Mouse (Mus musculus) layer of hippocampus, postnatal 36 days (tissue): ENCODE results near the gene Nek2. TPM values are rescaled to one million over a fixed set of nuclear protein-coding genes. Genes with fewer than 3 reads are reported as not detected.
A peak's percentile ranks its signal among the peaks of the same experiment; 100 is the strongest.

Experiments
- DNase-seq, 2 experiments: peaks; one replicate each; pipeline ENCODE4 v3.0.0; 2022
- total RNA-seq, 2 experiments: library from RNA; stranded (reverse); gene quantifications; 2 replicates each; pipeline ENCODE4 v1.2.3; 2021

Gene Nek2
- total RNA-seq, 2 experiments from 2014 or later = 2.6 to 2.9 TPM

DNA sequence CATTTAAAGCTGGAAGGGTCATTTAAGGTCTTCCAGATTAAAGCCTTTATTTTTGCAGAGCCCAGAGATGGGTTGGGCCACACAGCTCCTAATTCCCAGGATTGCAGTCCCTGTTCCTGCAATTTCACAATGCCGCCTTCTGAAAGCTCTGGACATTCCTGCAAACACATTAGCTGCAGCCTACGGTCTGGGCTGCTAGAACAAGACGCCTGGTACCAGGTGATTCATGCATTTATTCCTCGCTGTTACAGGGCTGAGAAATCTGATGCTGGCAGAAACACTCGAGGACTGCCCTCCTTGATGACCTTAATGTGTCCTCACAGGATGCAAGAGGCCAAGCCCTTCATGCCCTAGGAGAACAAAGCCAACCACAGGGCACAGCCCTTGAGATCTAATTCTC is 6.3 kb upstream of the Nek2 start:
- no peak for DNase-seq

GRCm38 (mm10) chr1:191816596-191816995 is 4.6 kb upstream of the Nek2 start:
- DNase-seq = no peak

DNA sequence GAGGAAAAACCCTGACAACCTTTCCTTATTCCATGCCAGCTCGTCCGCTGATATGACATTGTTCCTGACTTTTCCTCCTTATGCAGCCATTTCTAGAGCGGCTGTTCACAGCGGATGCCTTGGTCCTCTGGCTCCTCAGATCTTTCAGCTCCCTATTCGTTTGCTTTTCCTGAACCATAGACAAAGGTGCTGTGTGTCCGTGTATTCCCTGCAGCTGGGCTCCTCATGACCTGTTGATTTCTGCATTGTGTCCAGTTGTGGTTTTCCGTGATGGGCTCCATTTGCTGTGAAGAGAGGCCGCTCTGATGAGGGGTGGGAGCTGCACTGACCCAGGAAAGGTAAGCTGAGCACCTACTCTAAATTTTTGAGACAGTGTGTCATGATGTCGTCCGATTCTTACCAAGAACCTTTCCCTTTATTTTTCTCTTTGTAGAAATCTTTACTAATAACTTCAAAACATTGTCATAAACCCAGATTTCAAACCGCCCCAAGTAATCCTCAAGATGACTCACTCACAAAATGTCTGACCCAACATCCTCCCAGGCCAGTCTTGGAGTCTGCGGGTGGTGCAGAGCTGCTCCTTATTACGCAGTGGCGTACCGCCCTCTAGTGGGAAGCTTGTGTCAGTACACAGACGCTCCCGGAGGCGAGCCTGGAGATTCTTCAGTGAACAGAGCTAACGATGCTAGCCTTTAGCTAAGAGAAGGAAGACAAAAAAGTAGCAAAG is 3.7 kb upstream of the Nek2 start:
- peak; percentile 80 to 83 for DNase-seq

GRCm38 (mm10) chr1:191818145-191818631 is 3.1 kb upstream of the Nek2 start:
- no peak for DNase-seq

GRCm38 (mm10) chr1:191819026-191819425 is 2.2 kb upstream of the Nek2 start:
- no peak for DNase-seq

- no peak for DNase-seq
These were observed 306 bp upstream of the Nek2 start for GRCm38 (mm10) chr1:191820951-191821325.

- no peak for DNase-seq
These were observed 7.9 kb downstream of the Nek2 start for GRCm38 (mm10) chr1:191829124-191829523.

GRCm38 (mm10) chr1:191833396-191833795 is 12.2 kb downstream of the Nek2 start:
- no peak for DNase-seq

GRCm38 (mm10) chr1:191834825-191835224 is 13.6 kb downstream of the Nek2 start:
- peak; percentile 58 to 63 for DNase-seq

GRCm38 (mm10) chr1:191836318-191836985 is 15.2 kb downstream of the Nek2 start:
- no peak for DNase-seq

GRCm38 (mm10) chr1:191837691-191838090 is 16.4 kb downstream of the Nek2 start:
- no peak for DNase-seq

GRCm38 (mm10) chr1:191838994-191839741 is 17.9 kb downstream of the Nek2 start:
- no peak for DNase-seq

GRCm38 (mm10) chr1:191840774-191841565 is 19.7 kb downstream of the Nek2 start:
- no peak for DNase-seq

- DNase-seq = no peak
These were observed 21.0 kb downstream of the Nek2 start for GRCm38 (mm10) chr1:191842247-191842646.

DNA sequence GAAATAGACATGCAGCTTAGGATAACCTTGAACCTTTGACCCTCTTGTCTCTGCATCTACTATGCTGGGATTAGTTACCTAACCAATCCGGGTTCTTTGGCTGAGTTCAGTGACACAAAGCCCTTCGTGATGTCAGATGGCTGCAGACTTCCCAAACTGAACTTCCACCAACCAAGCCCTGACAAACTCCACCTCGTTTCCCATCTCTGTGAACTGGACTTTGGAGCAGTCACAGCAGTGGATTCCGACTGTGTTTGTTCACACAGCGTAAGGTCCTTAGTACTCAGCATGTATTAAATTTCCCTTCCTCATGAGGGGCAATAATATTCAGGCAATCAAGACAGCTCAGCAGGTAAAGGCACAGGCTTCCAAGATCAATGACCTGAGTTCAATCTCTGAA is 25.4 kb downstream of the Nek2 start:
- DNase-seq = no peak

- no peak for DNase-seq
These were observed 28.3 kb downstream of the Nek2 start for GRCm38 (mm10) chr1:191849501-191849900.

DNA sequence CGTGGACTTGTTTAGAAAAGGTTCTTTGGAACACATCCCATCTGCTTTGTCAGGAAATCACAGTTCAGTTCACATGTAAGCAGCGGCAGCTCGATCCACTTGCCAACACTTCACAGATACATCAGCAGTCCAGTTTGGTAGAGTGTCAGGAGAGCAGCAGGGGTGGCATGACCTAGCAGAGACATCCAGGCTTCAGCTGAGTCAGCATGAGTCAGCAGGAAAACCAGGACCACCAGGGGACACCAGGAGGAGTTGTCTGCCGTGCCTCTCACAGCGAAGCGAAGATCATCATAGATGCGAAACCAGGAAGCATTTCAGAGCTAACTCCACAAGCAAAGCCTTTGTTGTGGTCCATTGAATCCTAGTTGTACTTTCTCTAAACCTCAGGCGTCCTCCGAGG is 32.2 kb downstream of the Nek2 start:
- DNase-seq = no peak

DNA sequence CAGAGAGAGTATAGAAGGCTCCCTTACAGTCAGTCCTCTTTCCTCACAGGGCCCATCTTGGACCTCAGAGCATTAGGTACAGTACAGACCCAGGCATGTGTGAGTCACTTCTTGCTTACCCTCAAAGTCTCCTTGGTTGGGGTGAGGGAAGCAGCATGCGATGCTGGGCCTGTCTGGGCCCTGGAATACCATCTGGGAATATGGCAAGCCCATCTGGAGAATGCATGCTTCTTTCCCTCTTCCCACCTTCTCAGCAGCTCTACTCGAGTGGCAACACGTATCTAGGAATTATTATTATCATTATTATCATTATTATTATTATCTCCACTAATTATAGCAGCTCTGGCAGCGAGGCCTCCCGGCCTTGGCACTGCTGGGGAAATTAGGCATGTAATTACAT is 33.5 kb downstream of the Nek2 start:
- peak; percentile 11 to 23 for DNase-seq

DNA sequence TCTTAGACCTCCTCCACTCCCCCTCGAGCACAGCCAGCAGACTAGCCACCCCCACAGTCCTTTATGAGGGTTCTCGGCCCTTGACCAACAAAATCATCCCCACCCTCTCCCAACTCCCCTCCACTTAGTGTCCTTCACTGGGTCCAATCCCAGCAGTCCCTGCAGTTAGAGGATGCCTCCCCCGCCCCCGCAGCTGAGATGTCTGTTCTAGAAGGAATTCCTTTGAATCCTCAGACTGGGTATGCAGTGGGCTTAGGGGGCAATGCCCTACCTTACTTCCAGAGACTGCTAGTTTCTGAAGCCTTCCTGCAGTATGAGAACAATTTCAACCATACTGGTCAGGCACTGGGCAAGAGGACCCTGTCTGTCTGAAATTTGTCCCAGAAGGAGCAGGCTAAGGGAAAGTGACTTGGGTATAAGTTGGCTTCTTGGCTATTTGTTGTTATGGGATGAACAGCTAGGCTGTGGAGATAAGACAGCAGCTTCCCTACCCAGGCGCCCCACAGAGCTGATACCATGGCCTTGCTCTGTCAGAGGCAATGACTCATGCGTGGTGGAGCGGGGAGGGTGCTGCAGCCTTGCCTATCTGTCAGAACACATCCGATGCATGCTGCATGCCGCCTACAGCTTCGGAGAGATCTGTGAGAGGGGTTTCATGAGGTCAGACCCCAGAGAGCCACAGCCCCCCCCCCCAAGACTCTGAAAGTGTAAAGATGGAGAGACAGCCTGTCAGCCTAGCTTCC is 34.1 kb downstream of the Nek2 start:
- DNase-seq = no peak

- DNase-seq = no peak
These were observed 35.8 kb downstream of the Nek2 start for GRCm38 (mm10) chr1:191856886-191857651.

GRCm38 (mm10) chr1:191858136-191858535 is 36.9 kb downstream of the Nek2 start:
- no peak for DNase-seq
